Mouse (Mus musculus): Measurements from ENCODE around the gene Prickle1.

The Prickle1 gene

GRCm38 (mm10) chr15:93502703-93503102 is 93.0 kb downstream of the Prickle1 start:
- DNase-seq (ENCODE audit: low read depth): no peak

GRCm38 (mm10) chr15:93499866-93500265 is 95.8 kb downstream of the Prickle1 start:
- no peak for DNase-seq (ENCODE audit: low read depth)

- no peak for DNase-seq (ENCODE audit: low read depth)
Measured at GRCm38 (mm10) chr15:93494700-93495099, 101.0 kb downstream of the Prickle1 start.

- DNase-seq (ENCODE audit: low read depth): no peak
Measured at GRCm38 (mm10) chr15:93489597-93489996, 106.1 kb downstream of the Prickle1 start.

- no peak for DNase-seq (ENCODE audit: low read depth)
Measured at GRCm38 (mm10) chr15:93486066-93486465, 109.6 kb downstream of the Prickle1 start.

- no peak for DNase-seq (ENCODE audit: low read depth)
Measured at GRCm38 (mm10) chr15:93485252-93485651, 110.4 kb downstream of the Prickle1 start.

GRCm38 (mm10) chr15:93484261-93484710 is 111.4 kb downstream of the Prickle1 start:
- DNase-seq (ENCODE audit: low read depth): no peak

GRCm38 (mm10) chr15:93481112-93481511 is 114.6 kb downstream of the Prickle1 start:
- no peak for DNase-seq (ENCODE audit: low read depth)

- peak; percentile 55 for DNase-seq (ENCODE audit: low read depth)
Measured at GRCm38 (mm10) chr15:93479445-93479844, 116.2 kb downstream of the Prickle1 start.

GRCm38 (mm10) chr15:93478676-93479075 is 117.0 kb downstream of the Prickle1 start:
- DNase-seq (ENCODE audit: low read depth): no peak

- DNase-seq (ENCODE audit: low read depth): no peak
Measured at GRCm38 (mm10) chr15:93477729-93478128, 118.0 kb downstream of the Prickle1 start.

GRCm38 (mm10) chr15:93475688-93476087 is 120.0 kb downstream of the Prickle1 start:
- DNase-seq (ENCODE audit: low read depth): no peak

- no peak for DNase-seq (ENCODE audit: low read depth)
Measured at GRCm38 (mm10) chr15:93474277-93474676, 121.4 kb downstream of the Prickle1 start.

- no peak for DNase-seq (ENCODE audit: low read depth)
Measured at GRCm38 (mm10) chr15:93472089-93472488, 123.6 kb downstream of the Prickle1 start.

GRCm38 (mm10) chr15:93471651-93472050 is 124.0 kb downstream of the Prickle1 start:
- DNase-seq (ENCODE audit: low read depth): no peak

- no peak for DNase-seq (ENCODE audit: low read depth)
Measured at GRCm38 (mm10) chr15:93461066-93461465, 134.6 kb downstream of the Prickle1 start.

- no peak for DNase-seq (ENCODE audit: low read depth)
Measured at GRCm38 (mm10) chr15:93459422-93459821, 136.3 kb downstream of the Prickle1 start.

GRCm38 (mm10) chr15:93456005-93456404 is 139.7 kb downstream of the Prickle1 start:
- peak; percentile 17 for DNase-seq (ENCODE audit: low read depth)

GRCm38 (mm10) chr15:93453296-93453695 is 142.4 kb downstream of the Prickle1 start:
- no peak for DNase-seq (ENCODE audit: low read depth)
